Mouse (Mus musculus) skeletal muscle tissue, adult 2 months (tissue): Measurements from ENCODE around the gene Hspbap1.

ENCODE experiments used
- DNase-seq: peaks from one replicate; pipeline ENCODE4 v3.0.0-alpha.2; 2012; ENCODE audit warnings: low read depth, low spot score

Hspbap1 gene

DNA sequence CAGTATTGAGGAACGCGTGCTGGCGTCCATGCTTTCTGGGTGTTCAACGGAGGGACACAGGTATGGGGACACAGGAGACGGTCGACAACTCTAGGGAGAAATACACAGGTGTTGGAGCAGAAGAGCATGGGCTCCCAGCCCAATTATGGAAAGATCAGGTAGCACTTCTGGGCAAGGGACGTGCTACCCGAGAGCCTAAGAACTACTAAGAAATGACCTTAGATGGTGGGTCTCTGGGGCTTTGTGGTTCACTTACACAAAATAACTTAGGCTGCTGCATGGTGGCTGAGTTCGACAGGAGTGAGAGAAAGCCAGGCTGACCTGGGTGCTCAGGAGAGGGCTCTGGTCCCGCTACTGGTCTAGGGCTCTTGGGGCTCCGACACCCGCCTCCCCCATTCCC lies 101.7 kb downstream of the Hspbap1 start:
- no peak for DNase-seq

DNA sequence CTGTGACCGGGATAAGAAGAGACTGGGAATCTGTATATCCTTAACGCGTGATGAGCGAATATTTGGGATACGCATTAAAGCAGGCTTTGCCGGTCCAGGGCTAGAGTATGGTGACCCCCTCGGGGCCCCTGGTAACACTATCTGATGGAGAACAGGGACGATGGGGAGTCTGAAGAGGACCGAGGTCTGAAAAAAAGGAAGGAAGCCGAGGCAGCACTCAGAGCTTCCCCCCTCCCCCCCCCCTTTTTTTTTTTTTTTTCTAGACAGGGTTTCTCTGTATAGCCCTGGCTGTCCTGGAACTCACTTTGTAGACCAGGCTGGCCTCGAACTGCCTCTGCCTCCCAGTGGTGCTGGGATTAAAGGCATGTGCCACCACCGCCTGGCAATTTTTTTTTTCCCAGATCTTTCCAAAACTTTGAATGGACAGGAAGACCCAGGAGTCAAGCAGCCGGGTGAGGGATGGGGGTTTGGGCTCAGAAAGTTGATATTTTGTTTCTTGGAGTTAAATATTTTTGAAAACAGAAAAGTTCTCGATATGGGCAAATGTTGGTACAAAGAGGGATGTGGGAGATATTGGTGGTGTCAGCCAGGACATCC lies 102.3 kb downstream of the Hspbap1 start:
- DNase-seq = no peak

DNA sequence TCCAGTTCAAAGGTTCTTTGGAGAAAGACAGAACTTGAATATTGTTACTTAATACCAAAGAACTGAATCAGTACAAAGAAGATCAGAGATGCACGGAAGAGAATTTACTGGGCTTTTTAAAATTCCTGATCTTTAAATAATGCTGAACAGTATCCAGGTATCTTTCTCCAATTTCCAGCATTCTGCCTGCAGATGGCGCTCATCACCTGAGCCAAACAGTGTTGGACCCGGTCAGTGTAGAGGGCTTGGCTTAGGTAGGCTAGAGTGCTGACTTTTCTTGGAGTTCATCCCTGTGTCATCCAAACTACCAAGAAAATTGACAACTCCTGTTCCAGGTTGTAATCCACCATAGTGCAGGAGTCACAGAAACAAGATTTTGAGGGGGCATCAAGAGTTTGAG lies 104.2 kb downstream of the Hspbap1 start:
- DNase-seq = peak; percentile 50
